Mouse (Mus musculus) spleen, adult 10 weeks (tissue): ENCODE results near the gene Lamp2. TPM values are rescaled to one million over a fixed set of nuclear protein-coding genes. Genes with fewer than 3 reads are reported as not detected.

Experiments
- polyA plus RNA-seq: library from polyadenylated mRNA; stranded (reverse); fragments of 350-450 nt; fragmentation: Illumina TruSeq; extraction: RNeasy Lipid Tissue Mini Kit (QIAGEN cat#74804); gene quantifications from one replicate; pipeline ENCODE4 v1.2.3, GENCODE M21; 2015; ENCODE audit warnings: low replicate concordance; ENCODE audit not compliant: insufficient read depth

Gene Lamp2
- 155 TPM for polyA plus RNA-seq

DNA sequence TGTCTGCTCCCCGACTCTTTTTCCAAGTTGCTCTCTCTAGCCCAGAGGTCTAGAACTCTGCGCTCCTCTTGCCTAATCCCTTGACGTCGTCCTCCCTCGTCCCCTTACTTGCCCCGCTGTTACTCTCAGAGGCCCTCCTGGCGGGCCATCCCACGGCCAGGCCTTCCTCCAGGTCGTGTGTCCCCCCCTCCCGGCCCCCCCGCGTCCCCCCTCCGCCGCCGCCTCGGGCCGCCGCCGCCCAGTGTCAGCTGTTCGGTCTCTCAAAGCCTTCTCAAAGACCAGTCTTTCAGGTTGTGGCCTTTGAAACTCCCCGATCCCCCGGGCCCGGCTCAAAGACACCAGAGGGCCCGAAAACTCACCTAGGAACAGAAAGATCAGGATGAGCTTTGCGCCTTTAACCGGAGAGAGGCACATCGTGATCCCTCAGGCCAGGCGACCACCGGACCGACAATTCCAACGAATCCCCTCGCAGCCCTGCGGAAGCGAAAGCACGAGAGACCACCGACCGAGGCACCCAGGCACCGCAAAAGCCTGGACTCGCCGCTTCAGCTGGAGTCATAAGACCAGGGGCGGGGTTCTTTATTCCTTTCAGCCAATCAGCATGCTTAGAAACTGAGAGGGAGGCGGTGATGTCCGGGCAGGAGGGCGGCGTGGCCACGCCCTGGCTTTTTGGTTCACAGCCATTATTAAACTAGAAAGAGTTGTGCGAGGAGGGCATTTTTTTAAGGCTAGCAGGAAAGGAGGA, at the start of gene Lamp2:
Gene Lamp2 (minus strand): TSS at position 565 of the 745 bp plus-strand sequence.

Other genes with a start within 250 kb of the Lamp2 start
- 4.4 TPM for gene Tmem255a, start 204.0 kb downstream of the Lamp2 start, polyA plus RNA-seq
- not detected for gene Atp1b4, start 140.3 kb downstream of the Lamp2 start, polyA plus RNA-seq
- 42.3 TPM for gene Cul4b, start 119.7 kb upstream of the Lamp2 start, polyA plus RNA-seq
- 135 TPM for gene Mcts1, start 144.1 kb upstream of the Lamp2 start, polyA plus RNA-seq
- 28.3 TPM for gene C1galt1c1, start 178.6 kb upstream of the Lamp2 start, polyA plus RNA-seq